Mouse (Mus musculus) erythroblast, embryonic 14.5 days (primary cell): ENCODE results near the gene Vtn.

ENCODE experiments used
- GATA1 ChIP-seq: IDR thresholded peaks from 2 replicates; pipeline ENCODE4 v1.6.1; 2012; ENCODE audit warnings: low read length, inconsistent platforms, mixed read lengths
- TAL1 ChIP-seq: IDR thresholded peaks from 3 replicates; pipeline ENCODE4 v1.6.1; 2012; ENCODE audit warnings: low read length, inconsistent platforms, mixed read lengths

- TF ChIP-seq GATA1 = no peak
- no peak for TF ChIP-seq TAL1
Observed at GRCm38 (mm10) chr11:78461894-78462293, 37.0 kb upstream of the Vtn start.
